Mouse (Mus musculus) limb, embryonic 12.5 days (tissue): Measurements from ENCODE around the gene Tshz2. TPM values are rescaled to one million over a fixed set of nuclear protein-coding genes. Genes with fewer than 3 reads are reported as not detected.

ENCODE experiments used
- ATAC-seq: fragments of 200-750 bp; cut with Nextera tagmentation; 2 replicates; pipeline ENCODE4 v1.8.0; 2017; ENCODE audit warnings: low read depth, moderate TSS enrichment; ENCODE audit not compliant: insufficient number of reproducible peaks, insufficient read depth, low FRiP score, low TSS enrichment
- H3K27ac ChIP-seq: fragments of 300-500 bp; sonication (generic); 2 replicates; pipeline ENCODE4 v1.5.1; 2016; ENCODE audit warnings: mild to moderate bottlenecking, moderate library complexity
- H3K27me3 ChIP-seq: fragments of 300-500 bp; sonication (generic); 2 replicates; pipeline ENCODE4 v1.6.1; 2016; ENCODE audit warnings: mild to moderate bottlenecking, moderate library complexity
- H3K36me3 ChIP-seq: fragments of 300-500 bp; sonication (generic); 2 replicates; pipeline ENCODE4 v1.6.1; 2016; ENCODE audit warnings: mild to moderate bottlenecking, moderate library complexity
- H3K4me1 ChIP-seq: fragments of 300-500 bp; sonication (generic); replicated peaks from 2 replicates; pipeline ENCODE4 v1.6.1; 2016
- H3K4me2 ChIP-seq: fragments of 300-500 bp; sonication (generic); 2 replicates; pipeline ENCODE4 v1.6.1; 2016; ENCODE audit warnings: mild to moderate bottlenecking, moderate library complexity
- H3K4me3 ChIP-seq: fragments of 300-500 bp; sonication (generic); replicated peaks from 2 replicates; pipeline ENCODE4 v1.5.1; 2016; ENCODE audit warnings: mild to moderate bottlenecking
- H3K9ac ChIP-seq: fragments of 300-500 bp; sonication (generic); replicated peaks from 2 replicates; pipeline ENCODE4 v1.6.1; 2016; ENCODE audit warnings: mild to moderate bottlenecking, moderate library complexity
- H3K9me3 ChIP-seq: fragments of 300-500 bp; sonication (generic); 2 replicates; pipeline ENCODE4 v1.6.1; 2016; ENCODE audit warnings: mild to moderate bottlenecking, moderate library complexity
- WGBS: fragments of 180-500 bp; shearing (Covaris S2); methylation state at CpG from one replicate; pipeline ENCODE4 v1.1.7; 2016; 5-methylcytosine and 5-hydroxymethylcytosine counted together
- polyA plus RNA-seq: library from polyadenylated mRNA; unstranded; fragments of >200 nt; fragmentation: Nextera tagmentation; extraction: Ambion mirVana; gene quantifications from 2 replicates; pipeline ENCODE4 v1.2.1, GENCODE M21; 2016

Gene Tshz2
- polyA plus RNA-seq, 1 experiment from 2014 or later = 12.0 TPM

- Histone ChIP-seq H3K4me2 (no peak overlapping the region), H3K36me3 (no peaks in the 10 kb centered on the region), H3K9me3 (no peaks in the 10 kb centered on the region), H3K27ac (no peak overlapping the region), H3K27me3 (no peaks in the 10 kb centered on the region; the same call in 1 of the 2 replicates), H3K4me3 (no peak overlapping the region), H3K4me1 (peaks cover 26% of the 10 kb centered on the region), H3K9ac (no peak overlapping the region)
- ATAC-seq = no peak
- WGBS = 75% methylated on average over 10 of the region's 10 CpGs
Observed at GRCm38 (mm10) chr2:170078041-170078440, 445.2 kb downstream of the Tshz2 start.

- ATAC-seq = peak; percentile 37; the same call in 1 of the 2 replicates
- Histone ChIP-seq H3K36me3 (no peaks in the 10 kb centered on the region), H3K9ac (no peak overlapping the region), H3K27ac (no peak overlapping the region), H3K9me3 (no peaks in the 10 kb centered on the region), H3K4me3 (no peak overlapping the region), H3K4me1 (peaks cover 22% of the 10 kb centered on the region), H3K4me2 (no peak overlapping the region), H3K27me3 (no peaks in the 10 kb centered on the region; the same call in 1 of the 2 replicates)
- WGBS = 30% methylated on average over 15 of the region's 15 CpGs
Observed at GRCm38 (mm10) chr2:170078442-170079017, 445.7 kb downstream of the Tshz2 start.

GRCm38 (mm10) chr2:170091563-170092443 lies 459.0 kb downstream of the Tshz2 start:
- Histone ChIP-seq H3K9me3 (no peaks in the 10 kb centered on the region), H3K4me3 (no peak overlapping the region), H3K36me3 (no peaks in the 10 kb centered on the region), H3K9ac (no peak overlapping the region), H3K27me3 (peaks cover 2% of the 10 kb centered on the region; the same call in 1 of the 2 replicates), H3K27ac (no peak overlapping the region), H3K4me2 (no peak overlapping the region), H3K4me1 (peaks cover 4% of the 10 kb centered on the region; the same call in 1 of the 2 replicates)
- no peak for ATAC-seq
- 37% methylated on average over 10 of the region's 10 CpGs for WGBS

- no peaks in the 10 kb centered on the region for H3K36me3 ChIP-seq
- no peak overlapping the region for H3K27ac ChIP-seq
- H3K9ac ChIP-seq = no peak overlapping the region
- 92% methylated on average over 17 of the region's 17 CpGs for WGBS
- H3K4me1 ChIP-seq = peaks cover 4% of the 10 kb centered on the region; the same call in 1 of the 2 replicates
- H3K9me3 ChIP-seq = no peaks in the 10 kb centered on the region
- no peak for ATAC-seq
- H3K27me3 ChIP-seq = peaks cover 3% of the 10 kb centered on the region; the same call in 1 of the 2 replicates
- no peak overlapping the region for H3K4me2 ChIP-seq
- no peak overlapping the region for H3K4me3 ChIP-seq
Observed at GRCm38 (mm10) chr2:170094220-170094619, 461.4 kb downstream of the Tshz2 start.

- H3K4me2 ChIP-seq = no peak overlapping the region
- H3K9me3 ChIP-seq = no peaks in the 10 kb centered on the region
- no peak overlapping the region for H3K9ac ChIP-seq
- no peaks in the 10 kb centered on the region for H3K36me3 ChIP-seq
- H3K4me3 ChIP-seq = no peak overlapping the region
- ATAC-seq = no peak
- H3K27me3 ChIP-seq = peaks cover 3% of the 10 kb centered on the region; the same call in 1 of the 2 replicates
- H3K27ac ChIP-seq = no peak overlapping the region
- WGBS = 89% methylated on average over 9 of the region's 9 CpGs
- H3K4me1 ChIP-seq = peaks cover 4% of the 10 kb centered on the region; the same call in 1 of the 2 replicates
Observed at GRCm38 (mm10) chr2:170094871-170095270, 462.1 kb downstream of the Tshz2 start.

- WGBS = 5% methylated on average over 12 of the region's 12 CpGs
- H3K9ac ChIP-seq = no peak overlapping the region
- H3K36me3 ChIP-seq = 0 out of 2 replicates have a peak, but pooled peaks cover 7% of the 10 kb centered on the region
- no peaks in the 10 kb centered on the region for H3K4me1 ChIP-seq
- no peak overlapping the region for H3K27ac ChIP-seq
- no peak overlapping the region for H3K4me3 ChIP-seq
- no peaks in the 10 kb centered on the region for H3K9me3 ChIP-seq
- peak; percentile 39; the same call in 1 of the 2 replicates for ATAC-seq
- no peak overlapping the region for H3K4me2 ChIP-seq
- H3K27me3 ChIP-seq = peaks cover 3% of the 10 kb centered on the region; the same call in 1 of the 2 replicates
Observed at GRCm38 (mm10) chr2:170101132-170101531, 468.3 kb downstream of the Tshz2 start.

GRCm38 (mm10) chr2:170101932-170102331 lies 469.1 kb downstream of the Tshz2 start:
- Histone ChIP-seq H3K4me3 (no peak overlapping the region), H3K27ac (no peak overlapping the region), H3K9me3 (no peaks in the 10 kb centered on the region), H3K4me1 (no peaks in the 10 kb centered on the region), H3K27me3 (no peaks in the 10 kb centered on the region), H3K9ac (no peak overlapping the region), H3K4me2 (no peak overlapping the region), H3K36me3 (peaks cover 14% of the 10 kb centered on the region)
- 77% methylated on average over 7 of the region's 7 CpGs for WGBS
- no peak for ATAC-seq

- WGBS = 74% methylated on average over 5 of the region's 5 CpGs
- Histone ChIP-seq H3K4me1 (no peaks in the 10 kb centered on the region), H3K27ac (no peak overlapping the region), H3K9ac (no peak overlapping the region), H3K27me3 (no peaks in the 10 kb centered on the region), H3K36me3 (peaks cover 23% of the 10 kb centered on the region), H3K4me3 (no peak overlapping the region), H3K9me3 (no peaks in the 10 kb centered on the region), H3K4me2 (no peak overlapping the region)
- no peak for ATAC-seq
Observed at GRCm38 (mm10) chr2:170103341-170103740, 470.5 kb downstream of the Tshz2 start.

GRCm38 (mm10) chr2:170103852-170104251 lies 471.0 kb downstream of the Tshz2 start:
- H3K27me3 ChIP-seq = no peaks in the 10 kb centered on the region
- ATAC-seq = no peak
- no peaks in the 10 kb centered on the region for H3K9me3 ChIP-seq
- H3K9ac ChIP-seq = no peak overlapping the region
- H3K36me3 ChIP-seq = peaks cover 24% of the 10 kb centered on the region
- no peak overlapping the region for H3K4me2 ChIP-seq
- no peaks in the 10 kb centered on the region for H3K4me1 ChIP-seq
- WGBS = 52% methylated on average over 9 of the region's 9 CpGs
- no peak overlapping the region for H3K27ac ChIP-seq
- no peak overlapping the region for H3K4me3 ChIP-seq

- Histone ChIP-seq H3K4me1 (no peaks in the 10 kb centered on the region), H3K9ac (no peak overlapping the region), H3K9me3 (no peaks in the 10 kb centered on the region), H3K27ac (no peak overlapping the region), H3K36me3 (peaks cover 29% of the 10 kb centered on the region), H3K4me2 (no peak overlapping the region), H3K4me3 (no peak overlapping the region), H3K27me3 (no peaks in the 10 kb centered on the region)
- 88% methylated on average over 6 of the region's 6 CpGs for WGBS
- ATAC-seq = no peak
Observed at GRCm38 (mm10) chr2:170104396-170104795, 471.6 kb downstream of the Tshz2 start.

- H3K4me3 ChIP-seq = no peak overlapping the region
- 66% methylated on average over 9 of the region's 9 CpGs for WGBS
- H3K27ac ChIP-seq = no peak overlapping the region
- H3K4me1 ChIP-seq = no peaks in the 10 kb centered on the region
- H3K36me3 ChIP-seq = peaks cover 44% of the 10 kb centered on the region
- no peak for ATAC-seq
- H3K9me3 ChIP-seq = no peaks in the 10 kb centered on the region
- no peaks in the 10 kb centered on the region for H3K27me3 ChIP-seq
- H3K4me2 ChIP-seq = no peak overlapping the region
- H3K9ac ChIP-seq = no peak overlapping the region
Observed at GRCm38 (mm10) chr2:170106000-170106399, 473.2 kb downstream of the Tshz2 start.
